Comparison of ENCODE assay signal across 22 mouse cellular contexts in the genomic region with DNA sequence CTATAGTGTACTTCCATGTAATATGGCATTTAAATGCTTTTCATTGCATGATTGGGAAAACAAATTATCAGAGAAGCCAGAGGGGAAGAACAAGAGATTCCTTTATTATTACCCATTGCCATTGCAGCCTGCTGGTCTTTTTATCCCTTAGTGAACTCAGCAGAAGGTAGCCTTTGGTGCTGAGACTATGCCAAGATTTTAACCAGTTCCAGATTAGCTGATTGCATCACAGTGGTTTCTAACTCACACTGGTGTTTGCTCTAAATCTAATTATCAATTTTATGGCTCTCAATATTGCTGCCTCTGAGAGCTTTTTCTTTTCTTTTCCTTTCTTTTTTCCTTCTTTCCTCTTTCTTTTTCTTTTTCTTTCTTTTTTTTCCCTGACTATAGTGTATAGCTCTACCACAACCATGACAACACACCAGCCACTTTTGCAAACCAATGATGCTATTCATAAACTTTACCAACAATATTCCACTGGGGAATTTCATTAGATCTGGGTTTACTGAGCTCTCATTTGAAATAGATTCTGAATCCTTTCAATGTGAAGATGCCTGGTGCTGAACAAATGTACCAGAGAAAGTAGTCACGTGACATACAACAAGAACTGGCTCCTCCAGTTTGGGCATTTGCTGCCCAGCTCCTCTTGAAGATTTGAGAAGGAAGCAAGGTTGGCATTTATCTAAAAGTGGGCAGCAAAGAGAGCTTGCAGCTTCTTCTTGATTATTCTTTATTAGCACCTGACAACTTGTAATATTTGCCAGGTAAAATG. TPM values are rescaled to one million over a fixed set of nuclear protein-coding genes. Genes with fewer than 3 reads are reported as not detected.
"Had no signal": no experiment of that assay in that cellular context is flagged by ENCODE, and none has a peak within 500 bp of the region (broad histone marks: within the 10 kb centered on the region; RNA-seq: fewer than 3 reads in every experiment).

No protein-coding gene starts in this region.

- H3K27ac ChIP-seq: limb, embryonic 15.5 days; liver, embryonic 14.5 days; midbrain, embryonic 10.5 days; neural tube, embryonic 12.5 days; stomach, postnatal 0 days had no signal

- H3K4me3 ChIP-seq: limb, embryonic 15.5 days; midbrain, embryonic 10.5 days; neural tube, embryonic 12.5 days had no signal

- H3K36me3 ChIP-seq: limb, embryonic 15.5 days; midbrain, embryonic 10.5 days; neural tube, embryonic 12.5 days had no signal

- H3K4me2 ChIP-seq: limb, embryonic 15.5 days; neural tube, embryonic 12.5 days had no signal

- H3K9me3 ChIP-seq: limb, embryonic 15.5 days; midbrain, embryonic 10.5 days; neural tube, embryonic 12.5 days had no signal

- DNase-seq: kidney, adult 18-20 months; kidney, postnatal 10 days; lung, adult 18-20 months; lung, postnatal 36 days; midbrain, embryonic 14.5 days; thymus, adult 18-20 months; thymus, postnatal 14 days had no signal

- H3K9ac ChIP-seq: limb, embryonic 15.5 days; liver, embryonic 14.5 days; neural tube, embryonic 12.5 days had no signal

RNA-seq across cellular contexts. Expression of gene Gm2310, which starts 43.9 kb away (rescaled TPM):
- total RNA-seq: layer of hippocampus, adult 8-10 months; layer of hippocampus, postnatal 14 days; left cerebral cortex, adult 18-20 months; left cerebral cortex, postnatal 10 days; left cerebral cortex, postnatal 4 days; megakaryocyte progenitor cell, adult 5-6 weeks; neutrophil, adult 5-6 weeks had no signal
- polyA plus RNA-seq: kidney, embryonic 14.5 days; large intestine, adult 2 months; limb, embryonic 15.5 days; liver, embryonic 14.5 days; lung, embryonic 16.5 days; midbrain, embryonic 10.5 days; midbrain, embryonic 14.5 days; neural tube, embryonic 12.5 days; stomach, postnatal 0 days had no signal
